Mouse (Mus musculus) mouse trophoblast stem cell (cell line): ENCODE measurements around the gene Unc79.

Source experiments
- in situ Hi-C, 2 experiments: fragments of 300-500 bp; cut with MseI, MboI; formaldehyde crosslinking; loops; 2 replicates in 1 of 2; 3 replicates in 1 of 2; pipeline ENCODE4 v1.15.1; 2025

The Unc79 gene

DNA sequence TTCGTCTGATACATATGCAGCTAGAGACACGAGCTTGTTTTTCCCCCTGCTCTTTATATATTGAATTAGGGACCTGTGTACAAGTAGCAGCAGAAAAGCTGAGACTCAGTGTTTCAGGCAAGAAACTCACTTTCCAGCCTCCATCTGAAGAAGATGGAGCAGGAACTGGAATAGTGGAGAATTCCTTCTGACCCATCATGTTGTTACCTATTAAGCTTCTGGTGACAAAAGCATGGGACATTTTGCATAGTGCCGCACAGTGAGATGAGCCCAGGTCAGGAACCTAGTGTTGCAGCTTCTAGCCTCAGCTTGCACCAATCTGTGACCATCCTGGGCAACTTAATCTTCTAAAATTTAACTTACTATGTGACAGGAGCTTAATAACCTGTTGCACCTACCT, 92.7 kb downstream of the Unc79 start:
- in situ Hi-C loops = no loop called here

DNA sequence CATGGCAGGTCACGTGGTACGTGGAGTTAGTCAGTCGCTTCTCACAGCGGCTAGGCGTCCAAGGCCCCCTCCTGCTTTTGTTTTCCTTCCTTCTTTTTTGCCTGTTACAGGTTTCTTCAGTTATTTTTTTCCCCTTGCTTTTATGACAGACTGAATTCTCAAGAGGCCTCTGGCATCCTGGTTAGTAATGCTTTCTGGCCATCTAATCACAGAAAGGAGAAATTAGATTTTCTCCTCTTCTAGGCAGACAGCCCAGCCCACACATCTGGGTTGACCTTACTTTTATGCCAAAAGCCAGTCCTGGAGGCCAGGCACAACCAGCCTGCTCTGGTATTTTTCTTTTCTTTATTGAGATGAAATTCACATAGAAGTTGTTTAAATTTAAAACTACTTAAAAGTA, 94.1 kb downstream of the Unc79 start:
- in situ Hi-C loops = no loop called here

- in situ Hi-C loops = no loop called here
Measured at GRCm38 (mm10) chr12:103044422-103044821, 95.8 kb downstream of the Unc79 start.

GRCm38 (mm10) chr12:103049865-103050264, 101.2 kb downstream of the Unc79 start:
- in situ Hi-C loops = loop anchor here (25.0 kb wide), 1 partner anchor 263 kb away; no protein-coding TSS in a partner anchor

GRCm38 (mm10) chr12:103059321-103060053, 110.8 kb downstream of the Unc79 start:
- in situ Hi-C loops = loop anchor here (10.0 to 25.0 kb wide), 2 partner anchors 175 to 272 kb away; no protein-coding TSS in a partner anchor

DNA sequence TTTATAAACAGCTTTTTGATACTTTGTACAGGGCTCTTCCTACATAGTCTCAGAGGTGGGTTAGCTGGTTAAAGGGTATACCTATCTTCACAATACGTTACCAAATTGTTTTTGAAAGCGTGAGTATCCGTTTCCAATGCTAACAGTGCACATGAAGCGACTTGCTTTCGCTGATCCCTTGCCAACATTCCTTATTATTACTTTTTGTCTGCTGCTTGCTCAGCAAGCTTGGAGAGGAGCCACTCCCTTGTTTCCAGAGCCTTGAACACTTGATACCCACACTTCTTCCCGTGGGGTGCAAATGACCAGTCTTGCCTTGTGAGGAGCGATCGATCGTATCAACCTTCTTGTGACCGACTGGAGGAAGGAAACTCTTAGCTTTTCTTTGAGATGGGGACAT, 112.1 kb downstream of the Unc79 start:
- in situ Hi-C loops = loop anchor here (10.0 to 25.0 kb wide), 2 partner anchors 176 to 273 kb away; no protein-coding TSS in a partner anchor

DNA sequence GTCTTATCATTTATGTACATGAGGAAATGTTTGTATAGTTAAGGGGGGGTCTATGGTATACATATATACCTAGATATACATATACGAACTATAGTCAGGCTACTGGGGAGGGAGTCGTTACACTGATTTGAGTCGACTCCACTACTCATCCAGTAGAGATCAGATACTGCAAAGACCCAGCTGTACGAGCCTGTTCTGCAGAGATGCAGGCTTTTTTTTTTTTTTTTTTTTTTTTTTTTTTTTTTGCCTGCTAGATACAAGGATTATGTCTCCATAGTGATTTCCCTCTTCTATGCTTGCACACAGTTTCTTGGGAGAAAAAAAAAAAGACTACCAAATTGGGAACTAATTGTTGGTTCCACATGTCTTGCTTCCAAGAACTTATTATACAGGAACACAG, 113.5 kb downstream of the Unc79 start:
- in situ Hi-C loops = loop anchor here (10.0 to 25.0 kb wide), 2 partner anchors 177 to 275 kb away; no protein-coding TSS in a partner anchor

DNA sequence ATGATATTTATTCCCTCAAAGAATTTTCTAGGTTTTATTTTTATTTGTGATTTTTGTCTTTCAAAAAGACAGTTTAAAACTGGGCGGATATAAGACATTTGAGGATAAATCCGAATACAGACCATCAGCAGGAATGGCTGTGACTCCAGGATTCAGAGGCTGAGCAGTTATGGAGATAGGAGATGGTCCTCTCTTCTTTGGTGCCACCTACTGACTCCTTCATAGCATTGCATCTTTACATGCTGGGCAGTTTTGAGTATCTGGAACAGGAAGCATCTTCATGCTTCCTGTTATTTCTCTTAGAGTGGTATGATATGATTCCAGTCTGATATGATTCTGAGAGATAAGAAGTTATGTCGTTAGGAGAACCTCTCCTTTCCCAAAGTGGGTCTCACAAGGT, 116.3 kb downstream of the Unc79 start:
- in situ Hi-C loops = loop anchor here (10.0 to 25.0 kb wide), 2 partner anchors 180 to 278 kb away; no protein-coding TSS in a partner anchor

GRCm38 (mm10) chr12:103068161-103068560, 119.5 kb downstream of the Unc79 start:
- in situ Hi-C loops = loop anchor here (10.0 to 25.0 kb wide), 2 partner anchors 183 to 281 kb away; no protein-coding TSS in a partner anchor

GRCm38 (mm10) chr12:103069565-103069964, 120.9 kb downstream of the Unc79 start:
- in situ Hi-C loops = loop anchor here (10.0 to 25.0 kb wide), 2 partner anchors 185 to 282 kb away; no protein-coding TSS in a partner anchor

DNA sequence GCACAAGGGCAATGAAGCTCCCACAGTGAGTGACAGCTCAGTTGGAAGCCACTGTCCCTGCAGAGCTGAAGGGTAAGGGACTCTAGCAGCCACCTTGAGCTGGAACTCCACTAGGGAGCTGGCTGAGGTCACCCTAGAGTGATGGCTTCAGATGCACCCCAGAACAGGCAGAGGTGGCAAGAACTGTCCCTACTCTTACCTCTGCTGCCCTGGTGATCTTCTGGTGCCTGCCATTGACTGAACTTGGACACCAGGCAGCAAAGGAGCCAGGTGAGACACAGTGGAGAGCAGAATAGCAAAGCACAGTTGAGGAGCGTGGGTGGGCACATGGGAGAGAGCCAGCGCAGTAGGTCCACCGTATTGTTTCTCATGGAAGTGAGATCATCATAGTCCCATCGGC, 125.3 kb downstream of the Unc79 start:
- in situ Hi-C loops = loop anchor here (25.0 kb wide), 1 partner anchor 287 kb away; no protein-coding TSS in a partner anchor

GRCm38 (mm10) chr12:103078751-103079150, 130.1 kb downstream of the Unc79 start:
- in situ Hi-C loops = no loop called here

GRCm38 (mm10) chr12:103080055-103080454, 131.4 kb downstream of the Unc79 start:
- in situ Hi-C loops = no loop called here

DNA sequence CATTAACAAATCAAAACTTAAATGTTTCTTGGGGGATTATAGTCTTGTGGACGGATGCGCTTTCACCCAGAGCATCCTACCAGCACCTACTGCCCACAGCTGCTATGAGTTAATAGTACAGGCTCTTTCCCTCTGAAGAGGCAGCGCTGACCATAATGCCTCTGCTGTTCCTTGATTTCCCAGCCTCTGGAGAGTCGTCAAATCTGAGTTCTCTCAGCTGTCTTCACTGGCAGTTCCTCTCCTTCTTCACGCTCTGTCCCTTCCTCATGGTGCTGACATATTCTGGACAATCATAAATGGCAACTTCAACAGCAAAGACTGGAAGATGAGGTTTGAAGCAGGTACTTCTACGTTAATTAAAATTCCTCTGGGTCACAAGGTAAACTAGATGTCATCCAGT, 143.2 kb downstream of the Unc79 start:
- in situ Hi-C loops = no loop called here

- in situ Hi-C loops = no loop called here
Measured at GRCm38 (mm10) chr12:103095160-103095559, 146.5 kb downstream of the Unc79 start.

- in situ Hi-C loops = no loop called here
Measured at GRCm38 (mm10) chr12:103099185-103099584, 150.5 kb downstream of the Unc79 start.

- in situ Hi-C loops = no loop called here
Measured at GRCm38 (mm10) chr12:103100088-103100487, 151.4 kb downstream of the Unc79 start.

DNA sequence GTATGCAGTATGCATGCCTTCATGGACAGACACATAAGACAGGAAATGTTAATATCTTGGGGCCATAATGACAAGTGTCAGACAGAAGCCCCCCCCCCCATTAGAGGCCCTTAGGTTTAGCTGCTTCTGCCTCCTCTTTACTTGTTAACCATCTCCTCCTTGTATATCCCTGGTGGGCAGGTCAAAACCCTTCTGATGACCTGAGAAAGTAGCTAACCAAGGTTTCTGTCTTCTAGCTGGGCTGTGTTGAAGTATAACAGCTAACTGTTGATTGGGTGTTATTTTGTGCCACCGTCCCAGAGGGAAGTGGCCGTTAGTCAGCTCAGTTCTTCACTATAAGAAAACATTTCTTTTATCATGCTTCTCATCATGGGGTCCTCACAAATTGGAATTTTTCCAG, 154.4 kb downstream of the Unc79 start:
- in situ Hi-C loops = no loop called here

- in situ Hi-C loops = no loop called here
Measured at GRCm38 (mm10) chr12:103103601-103104000, 154.9 kb downstream of the Unc79 start.

GRCm38 (mm10) chr12:103109301-103109700, 160.6 kb downstream of the Unc79 start:
- in situ Hi-C loops = no loop called here

DNA sequence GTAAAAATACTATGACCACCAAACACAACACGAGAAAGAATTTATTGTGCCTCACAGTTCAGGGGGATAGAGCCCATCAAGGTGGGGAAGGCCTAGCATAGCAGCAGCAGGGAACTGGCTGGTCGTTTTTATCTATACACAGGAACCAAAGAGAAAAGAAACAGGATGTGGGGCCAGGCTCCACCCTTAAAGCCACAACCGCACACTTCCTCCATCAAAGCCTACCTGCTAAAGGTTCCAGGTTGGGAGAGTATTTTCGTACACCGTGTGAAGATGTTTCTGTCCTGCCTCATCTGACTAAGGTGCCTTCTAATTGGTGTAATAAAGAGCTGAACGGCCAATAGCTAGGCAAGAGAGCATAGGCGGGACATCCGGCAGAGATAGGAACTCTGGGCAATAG, 168.0 kb downstream of the Unc79 start:
- in situ Hi-C loops = no loop called here

DNA sequence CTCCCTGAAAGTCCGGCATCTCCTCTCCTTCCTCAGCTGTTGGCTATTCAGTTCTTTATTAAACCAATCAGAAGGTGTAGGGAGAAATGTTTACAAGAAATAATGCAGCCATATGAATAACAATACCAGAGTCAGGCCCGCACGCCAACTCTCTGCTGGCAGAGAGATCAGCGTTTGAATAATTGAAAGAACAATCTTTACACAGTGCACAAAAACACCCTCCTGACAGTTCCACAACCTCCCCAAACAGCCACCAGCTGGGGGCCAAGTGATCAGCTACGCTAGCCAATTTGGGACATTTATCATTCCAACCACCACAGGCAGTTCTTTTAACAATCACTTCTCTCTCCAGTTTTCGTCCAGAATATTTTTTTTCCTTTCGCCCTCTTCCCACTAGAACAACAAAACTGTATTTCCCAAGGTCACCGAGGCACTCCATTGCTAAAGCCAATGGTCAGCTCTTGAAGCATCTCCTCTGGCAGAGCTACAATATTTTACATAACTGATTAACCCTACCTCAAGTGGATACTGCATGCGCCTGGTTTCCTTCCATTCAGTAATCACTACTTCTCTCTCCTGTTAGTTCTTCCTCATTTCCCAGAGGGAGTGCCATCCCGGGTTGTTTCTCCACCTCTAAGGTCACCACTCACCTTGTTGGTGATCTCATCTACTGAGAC, 169.0 kb downstream of the Unc79 start:
- in situ Hi-C loops = no loop called here

- in situ Hi-C loops = no loop called here
Measured at GRCm38 (mm10) chr12:103121928-103122327, 173.3 kb downstream of the Unc79 start.
